Mouse (Mus musculus) myocyte (in vitro differentiated cells): ENCODE measurements around the gene Tcf7l1.

Experiments
- POLR2A ChIP-seq: IDR thresholded peaks from one replicate; pipeline ENCODE4 v1.6.1; 2011; ENCODE audit warnings: low read depth, mild to moderate bottlenecking, control low read depth, moderate library complexity; ENCODE audit not compliant: insufficient read length
- POLR2AphosphoS2 ChIP-seq: IDR thresholded peaks from one replicate; pipeline ENCODE4 v1.6.1; 2011; ENCODE audit warnings: low read depth, control low read depth; ENCODE audit not compliant: insufficient read length
- SRF ChIP-seq: IDR thresholded peaks from one replicate; pipeline ENCODE4 v1.6.1; 2011; ENCODE audit warnings: low read depth; ENCODE audit not compliant: control insufficient read depth, insufficient read length

DNA sequence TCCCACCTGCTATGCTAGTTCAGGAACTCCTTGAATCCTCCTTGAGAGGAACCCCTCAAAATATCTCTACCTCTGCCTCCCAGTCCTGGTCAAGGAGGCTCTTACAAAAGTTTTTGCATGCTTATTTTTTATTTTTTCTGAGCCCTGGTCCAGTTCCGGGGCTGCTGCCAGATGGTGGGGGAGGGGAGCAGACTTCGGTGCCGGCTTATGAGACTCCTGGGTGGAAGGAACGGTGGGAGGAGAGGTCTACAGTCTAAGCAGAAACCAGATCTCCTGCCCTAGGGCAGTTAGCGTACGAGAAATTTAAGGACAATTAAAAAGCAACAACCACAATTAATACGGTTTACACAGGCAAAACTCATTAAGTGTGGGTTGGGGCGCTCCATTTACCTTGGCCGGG, 110.4 kb downstream of the Tcf7l1 start:
- TF ChIP-seq POLR2A (no peak), SRF (no peak), POLR2AphosphoS2 (no peak)
